Mouse (Mus musculus): ENCODE data around the gene Gm14744. TPM values are rescaled to one million over a fixed set of nuclear protein-coding genes. Genes with fewer than 3 reads are reported as not detected.
"Not testable (repeated sequence)": the region's sequence is repeated elsewhere in the genome, so short reads cannot be mapped to it uniquely, and the experiment has no call there.

The Gm14744 gene
- not detected in 2 replicates for polyA plus RNA-seq (2015; fragmentation: Nextera tagmentation; extraction: Ambion mirVana)

- not testable (repeated sequence) for H3K27ac ChIP-seq (replicated peaks); H3K4me2 ChIP-seq (replicated peaks); H3K36me3 ChIP-seq; H3K27me3 ChIP-seq; H3K4me1 ChIP-seq; H3K4me3 ChIP-seq (replicated peaks); H3K9me3 ChIP-seq (replicated peaks); ATAC-seq (ENCODE audit: insufficient number of reproducible peaks, low FRiP score, low TSS enrichment, low read depth); H3K9ac ChIP-seq
- 84% methylated on average over 2 of the region's 2 CpGs for WGBS
Observed at GRCm38 (mm10) chrX:77864458-77864857, at the start of gene Gm14744. Gene Gm14744 (plus strand): TSS chrX:77864758.

DNA sequence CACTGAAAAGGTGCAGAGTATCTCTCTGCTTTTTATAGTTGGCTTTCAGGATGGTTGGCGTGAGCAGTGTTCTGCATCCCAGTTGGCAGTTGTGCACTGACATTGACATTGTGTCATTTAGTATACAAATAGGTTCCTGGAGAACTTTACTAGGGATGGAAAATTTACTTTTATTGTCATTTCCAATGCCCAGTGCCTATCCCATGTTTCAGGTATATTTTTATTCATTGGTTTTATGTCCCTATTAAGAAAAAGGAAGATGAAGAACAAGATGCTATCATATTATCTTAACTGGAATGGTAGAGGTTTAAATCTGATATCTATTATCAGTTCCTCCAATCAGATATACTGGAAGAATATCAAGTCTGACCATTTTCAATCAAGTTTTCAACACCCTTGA is 11.0 kb upstream of the Gm14744 start, which contains the start of gene Pbsn:
Pbsn (minus strand) TSS at position 101 of the 400 bp plus-strand sequence.
- ATAC-seq (ENCODE audit: insufficient number of reproducible peaks, low FRiP score, low TSS enrichment, low read depth): no peak
- H3K36me3 ChIP-seq: no peaks in the 10 kb centered on the region
- H3K4me3 ChIP-seq (replicated peaks): no peak within 1 kb of the TSS
- no peak within 1 kb of the TSS for H3K9ac ChIP-seq
- H3K4me1 ChIP-seq: no peaks in the 10 kb centered on the region
- no peak within 1 kb of the TSS for H3K27ac ChIP-seq (replicated peaks)
- H3K27me3 ChIP-seq: no peaks in the 10 kb centered on the region
- H3K9me3 ChIP-seq (replicated peaks): no peaks in the 10 kb centered on the region
- no peak within 1 kb of the TSS for H3K4me2 ChIP-seq (replicated peaks)
- WGBS: 66% methylated on average over 1 of the region's 1 CpGs

GRCm38 (mm10) chrX:77880033-77880432 is 15.5 kb downstream of the Gm14744 start:
- not testable (repeated sequence) for H3K27me3 ChIP-seq; H3K27ac ChIP-seq (replicated peaks); ATAC-seq (ENCODE audit: insufficient number of reproducible peaks, low FRiP score, low TSS enrichment, low read depth); H3K4me3 ChIP-seq (replicated peaks); H3K36me3 ChIP-seq; H3K4me1 ChIP-seq; H3K4me2 ChIP-seq (replicated peaks); H3K9me3 ChIP-seq (replicated peaks); H3K9ac ChIP-seq
- WGBS: 54% methylated on average over 2 of the region's 4 CpGs

Other genes starting within 250 kb of the Gm14744 start
- gene Prkx, start 68.5 kb upstream of the Gm14744 start, polyA plus RNA-seq (2015; fragmentation: Nextera tagmentation; extraction: Ambion mirVana): 14.8 and 17.1 TPM in 2 replicates
- gene Pbsn, start 11.1 kb upstream of the Gm14744 start, polyA plus RNA-seq (2015; fragmentation: Nextera tagmentation; extraction: Ambion mirVana): not detected in 2 replicates
- gene 5430402E10Rik, start 60.3 kb downstream of the Gm14744 start, polyA plus RNA-seq (2015; fragmentation: Nextera tagmentation; extraction: Ambion mirVana): not detected in 2 replicates
- gene Obp1a, start 226.6 kb downstream of the Gm14744 start, polyA plus RNA-seq (2015; fragmentation: Nextera tagmentation; extraction: Ambion mirVana): not detected in 2 replicates

Data from embryonic facial prominence, embryonic 15.5 days (tissue).